ENCODE assay signal across 29 mouse cellular contexts in the genomic region with DNA sequence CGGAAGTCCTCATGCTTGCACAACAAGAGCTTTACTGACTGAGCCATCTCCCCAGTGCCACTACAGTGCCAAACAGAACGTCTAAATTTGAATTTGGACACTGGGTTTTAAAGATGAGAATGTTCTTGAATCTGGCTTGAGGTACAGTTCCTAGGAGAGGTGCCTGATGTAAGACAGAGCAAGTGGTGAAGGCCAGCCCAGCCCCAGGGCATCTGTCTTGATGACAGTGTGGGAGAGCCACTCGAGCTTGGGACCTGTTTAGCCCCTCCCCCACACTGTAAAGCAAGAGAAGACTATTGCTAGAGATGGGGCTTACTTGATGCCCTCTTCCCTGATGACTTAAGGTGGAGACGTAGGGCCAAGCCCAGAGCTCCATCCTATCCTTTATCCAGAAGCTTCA. TPM values are rescaled to one million over a fixed set of nuclear protein-coding genes. Genes with fewer than 3 reads are reported as not detected.
A peak's percentile ranks its signal among the peaks of the same experiment; 100 is the strongest.
DNase-seq lines count a peak whose midpoint lies in the region; ATAC-seq lines count a peak whose summit lies in the region.
"Had no signal": no experiment of that assay in that cellular context is flagged by ENCODE, and none has a peak within 500 bp of the region (broad histone marks: within the 10 kb centered on the region; RNA-seq: fewer than 3 reads in every experiment).

No protein-coding gene starts in this region.

- H3K27me3 ChIP-seq in hindbrain, embryonic 10.5 days (ENCODE audit: insufficient read depth, poor library complexity, severe bottlenecking): 0 out of 2 replicates have a peak, but pooled peaks cover 10% of the 10 kb centered on the region
- no peaks in the 10 kb centered on the region for H3K27me3 ChIP-seq in hindbrain, embryonic 14.5 days (ENCODE audit: control insufficient read depth, insufficient read depth, low read length)
- H3K27me3 ChIP-seq in midbrain, embryonic 10.5 days (ENCODE audit: low read depth, poor library complexity, severe bottlenecking): no peaks in the 10 kb centered on the region; the same call in 1 of the 2 replicates
- H3K27me3 ChIP-seq in midbrain, embryonic 15.5 days (replicated peaks): no peaks in the 10 kb centered on the region

- no peak for ATAC-seq in hindbrain, embryonic 14.5 days (ENCODE audit: low FRiP score)
- no peak for ATAC-seq in midbrain, embryonic 15.5 days (replicated peaks)
- ATAC-seq: CD4-positive, CD25-positive, alpha-beta regulatory T cell, adult 4 months had no signal

- intact Hi-C loops in heart, postnatal 14 days (cut with DNase I): no loop called here

- no peak overlapping the region for H3K4me3 ChIP-seq in hindbrain, embryonic 10.5 days
- no peak overlapping the region for H3K4me3 ChIP-seq in hindbrain, embryonic 14.5 days (replicated peaks; ENCODE audit: low read length)
- no peak overlapping the region for H3K4me3 ChIP-seq in midbrain, embryonic 10.5 days
- no peak overlapping the region for H3K4me3 ChIP-seq in midbrain, embryonic 15.5 days
- H3K4me3 ChIP-seq: embryonic facial prominence, embryonic 13.5 days; embryonic facial prominence, embryonic 15.5 days; erythroblast, embryonic 14.5 days; forebrain, embryonic 10.5 days; forebrain, embryonic 12.5 days had no signal

- H3K4me1 ChIP-seq in hindbrain, embryonic 10.5 days (replicated peaks): peaks cover 65% of the 10 kb centered on the region
- peaks cover 25% of the 10 kb centered on the region for H3K4me1 ChIP-seq in hindbrain, embryonic 14.5 days (replicated peaks; ENCODE audit: control insufficient read depth, insufficient read depth, low read length)
- peaks cover 73% of the 10 kb centered on the region for H3K4me1 ChIP-seq in midbrain, embryonic 10.5 days
- H3K4me1 ChIP-seq in midbrain, embryonic 15.5 days: peaks cover 57% of the 10 kb centered on the region

- H3K4me2 ChIP-seq in hindbrain, embryonic 14.5 days (replicated peaks): no peak overlapping the region
- no peak overlapping the region for H3K4me2 ChIP-seq in midbrain, embryonic 15.5 days
- H3K4me2 ChIP-seq: embryonic facial prominence, embryonic 13.5 days; embryonic facial prominence, embryonic 15.5 days; forebrain, embryonic 12.5 days had no signal

- H3K9ac ChIP-seq in hindbrain, embryonic 14.5 days: no peak overlapping the region
- H3K9ac ChIP-seq in midbrain, embryonic 15.5 days: no peak overlapping the region
- H3K9ac ChIP-seq: embryonic facial prominence, embryonic 13.5 days; embryonic facial prominence, embryonic 15.5 days; forebrain, embryonic 12.5 days had no signal

- WGBS in hindbrain, embryonic 10.5 days: 67% methylated on average over 4 of the region's 4 CpGs
- 51% methylated on average over 4 of the region's 4 CpGs for WGBS in hindbrain, embryonic 14.5 days
- 73% methylated on average over 4 of the region's 4 CpGs for WGBS in midbrain, embryonic 10.5 days
- 63% methylated on average over 4 of the region's 4 CpGs for WGBS in midbrain, embryonic 15.5 days

- DNase-seq in hindbrain, embryonic 10.5 days (ENCODE audit: low spot score): no peak
- no peak for DNase-seq in hindbrain, embryonic 14.5 days (ENCODE audit: low spot score)
- no peak for DNase-seq in midbrain, embryonic 10.5 days (ENCODE audit: low spot score)
- DNase-seq in heart, postnatal 14 days: no peak
- DNase-seq: adrenal gland, adult 2 months; adrenal gland, postnatal 10 days; adrenal gland, postnatal 25 days; B cell, adult 2 months; cerebellum, adult 11 months; cerebellum, adult 18-20 months; cerebellum, adult 8-10 months; cerebellum, adult 9-11 months; cerebellum, postnatal 14 days; cerebellum, postnatal 36 days; embryo, embryonic 11 days had no signal

- H3K27ac ChIP-seq in hindbrain, embryonic 10.5 days: peak overlapping the region; percentile 72
- no peak overlapping the region for H3K27ac ChIP-seq in hindbrain, embryonic 14.5 days
- H3K27ac ChIP-seq in midbrain, embryonic 10.5 days (replicated peaks): peak overlapping the region; percentile 96
- no peak overlapping the region for H3K27ac ChIP-seq in midbrain, embryonic 15.5 days
- H3K27ac ChIP-seq: embryonic facial prominence, embryonic 13.5 days; embryonic facial prominence, embryonic 15.5 days had no signal

- H3K36me3 ChIP-seq in hindbrain, embryonic 10.5 days: no peaks in the 10 kb centered on the region
- no peaks in the 10 kb centered on the region for H3K36me3 ChIP-seq in hindbrain, embryonic 14.5 days (replicated peaks; ENCODE audit: control insufficient read depth, insufficient read depth)
- H3K36me3 ChIP-seq in midbrain, embryonic 10.5 days: 0 out of 2 replicates have a peak, but pooled peaks cover 2% of the 10 kb centered on the region
- H3K36me3 ChIP-seq in midbrain, embryonic 15.5 days (replicated peaks): no peaks in the 10 kb centered on the region
- H3K36me3 ChIP-seq: embryonic facial prominence, embryonic 13.5 days; embryonic facial prominence, embryonic 15.5 days; forebrain, embryonic 10.5 days; forebrain, embryonic 12.5 days had no signal

- H3K9me3 ChIP-seq in hindbrain, embryonic 10.5 days: no peaks in the 10 kb centered on the region
- H3K9me3 ChIP-seq in hindbrain, embryonic 14.5 days (ENCODE audit: control insufficient read depth, low read length): no peaks in the 10 kb centered on the region
- H3K9me3 ChIP-seq in midbrain, embryonic 10.5 days (replicated peaks): no peaks in the 10 kb centered on the region
- no peaks in the 10 kb centered on the region for H3K9me3 ChIP-seq in midbrain, embryonic 15.5 days
- H3K9me3 ChIP-seq: embryonic facial prominence, embryonic 13.5 days; embryonic facial prominence, embryonic 15.5 days; forebrain, embryonic 10.5 days; forebrain, embryonic 12.5 days; G1E had no signal

RNA-seq across cellular contexts. Expression of gene Kncn, which starts 2.0 kb away (rescaled TPM):
- not detected in 2 replicates for polyA plus RNA-seq in hindbrain, embryonic 10.5 days (2016; fragmentation: Nextera tagmentation; extraction: Ambion mirVana)
- polyA plus RNA-seq in hindbrain, embryonic 14.5 days (2014; fragmentation: Nextera tagmentation; extraction: Ambion mirVana): 0.13 TPM in 1 of 2 replicates, not detected in the other
- polyA plus RNA-seq in midbrain, embryonic 10.5 days (2016; fragmentation: Nextera tagmentation; extraction: Ambion mirVana): 0.07 TPM in 1 of 2 replicates, not detected in the other
- 0.17 TPM in 1 of 2 replicates, not detected in the other for polyA plus RNA-seq in midbrain, embryonic 15.5 days (2015; fragmentation: Nextera tagmentation; extraction: Ambion mirVana)
- not detected for total RNA-seq in heart, postnatal 14 days (2021)
- total RNA-seq: adrenal gland, adult 2 months; adrenal gland, postnatal 10 days; adrenal gland, postnatal 25 days; adrenal gland, postnatal 4 days; CH12.LX; common myeloid progenitor, adult 5-6 weeks; G1E had no signal
- polyA plus RNA-seq: CD4-positive, CD25-positive, alpha-beta regulatory T cell, adult 4 months; embryonic facial prominence, embryonic 11.5 days; embryonic facial prominence, embryonic 13.5 days; embryonic facial prominence, embryonic 15.5 days; forebrain, embryonic 10.5 days; forebrain, embryonic 12.5 days; forebrain, embryonic 14.5 days; G1E had no signal

RNA-seq across cellular contexts. Expression of gene 6430628N08Rik, which starts 8.3 kb away (rescaled TPM):
- 0.10 TPM in 1 of 2 replicates, not detected in the other for polyA plus RNA-seq in hindbrain, embryonic 10.5 days (2016; fragmentation: Nextera tagmentation; extraction: Ambion mirVana)
- polyA plus RNA-seq in hindbrain, embryonic 14.5 days (2014; fragmentation: Nextera tagmentation; extraction: Ambion mirVana): 0.13 TPM in 1 of 2 replicates, not detected in the other
- polyA plus RNA-seq in midbrain, embryonic 10.5 days (2016; fragmentation: Nextera tagmentation; extraction: Ambion mirVana): 0.21 and 0.30 TPM in 2 replicates
- 0.27 and 0.28 TPM in 2 replicates for polyA plus RNA-seq in midbrain, embryonic 15.5 days (2015; fragmentation: Nextera tagmentation; extraction: Ambion mirVana)
- not detected for total RNA-seq in heart, postnatal 14 days (2021)
- total RNA-seq: adrenal gland, adult 2 months; adrenal gland, postnatal 10 days; adrenal gland, postnatal 25 days; adrenal gland, postnatal 4 days; CH12.LX; common myeloid progenitor, adult 5-6 weeks; G1E had no signal
- polyA plus RNA-seq: adrenal gland, adult 2 months; CD4-positive, CD25-positive, alpha-beta regulatory T cell, adult 4 months; embryonic facial prominence, embryonic 11.5 days; embryonic facial prominence, embryonic 13.5 days; erythroblast, embryonic 14.5 days; forebrain, embryonic 10.5 days; forebrain, embryonic 12.5 days; forebrain, embryonic 14.5 days; G1E had no signal

RNA-seq across cellular contexts. Expression of gene Mknk1, which starts 43.2 kb away (rescaled TPM):
- 26.0 and 30.7 TPM in 2 replicates for polyA plus RNA-seq in hindbrain, embryonic 10.5 days (2016; fragmentation: Nextera tagmentation; extraction: Ambion mirVana)
- 21.3 and 21.6 TPM in 2 replicates for polyA plus RNA-seq in hindbrain, embryonic 14.5 days (2014; fragmentation: Nextera tagmentation; extraction: Ambion mirVana)
- polyA plus RNA-seq in midbrain, embryonic 10.5 days (2016; fragmentation: Nextera tagmentation; extraction: Ambion mirVana): 29.7 and 31.2 TPM in 2 replicates
- polyA plus RNA-seq in midbrain, embryonic 15.5 days (2015; fragmentation: Nextera tagmentation; extraction: Ambion mirVana): 25.9 and 27.5 TPM in 2 replicates
- 10 to 100 TPM; 27.8 to 28.1 TPM for total RNA-seq in heart, postnatal 14 days (2021)

RNA-seq across cellular contexts. Expression of gene Mob3c, which starts 54.3 kb away (rescaled TPM):
- polyA plus RNA-seq in hindbrain, embryonic 10.5 days (2016; fragmentation: Nextera tagmentation; extraction: Ambion mirVana): 3.8 and 6.2 TPM in 2 replicates
- 5.5 and 5.8 TPM in 2 replicates for polyA plus RNA-seq in hindbrain, embryonic 14.5 days (2014; fragmentation: Nextera tagmentation; extraction: Ambion mirVana)
- polyA plus RNA-seq in midbrain, embryonic 10.5 days (2016; fragmentation: Nextera tagmentation; extraction: Ambion mirVana): 4.4 and 6.7 TPM in 2 replicates
- 5.6 and 6.5 TPM in 2 replicates for polyA plus RNA-seq in midbrain, embryonic 15.5 days (2015; fragmentation: Nextera tagmentation; extraction: Ambion mirVana)
- total RNA-seq in heart, postnatal 14 days (2021): 1 to 10 TPM; 6.4 to 7.1 TPM

RNA-seq across cellular contexts. Expression of gene Dmbx1, which starts 57.5 kb away (rescaled TPM):
- polyA plus RNA-seq in hindbrain, embryonic 10.5 days (2016; fragmentation: Nextera tagmentation; extraction: Ambion mirVana): 3.2 and 4.0 TPM in 2 replicates
- polyA plus RNA-seq in hindbrain, embryonic 14.5 days (2014; fragmentation: Nextera tagmentation; extraction: Ambion mirVana): 2.7 and 3.3 TPM in 2 replicates
- 38.5 and 39.4 TPM in 2 replicates for polyA plus RNA-seq in midbrain, embryonic 10.5 days (2016; fragmentation: Nextera tagmentation; extraction: Ambion mirVana)
- 10.9 and 12.7 TPM in 2 replicates for polyA plus RNA-seq in midbrain, embryonic 15.5 days (2015; fragmentation: Nextera tagmentation; extraction: Ambion mirVana)
- total RNA-seq in heart, postnatal 14 days (2021): not detected
- total RNA-seq: adrenal gland, adult 2 months; adrenal gland, postnatal 10 days; adrenal gland, postnatal 25 days; adrenal gland, postnatal 4 days; CH12.LX; common myeloid progenitor, adult 5-6 weeks had no signal
- polyA plus RNA-seq: adrenal gland, adult 2 months; CD4-positive, CD25-positive, alpha-beta regulatory T cell, adult 4 months; erythroblast, embryonic 14.5 days; forebrain, embryonic 16.5 days; G1E had no signal

Comparison
In these comparisons a context has a peak if more than half of its experiments do, and no peak if none do; other contexts are left out.
1. H3K27ac ChIP-seq: peak in hindbrain, embryonic 10.5 days (single experiment) and midbrain, embryonic 10.5 days (single experiment); none in hindbrain, embryonic 14.5 days (single experiment) and midbrain, embryonic 15.5 days (single experiment).